Mouse (Mus musculus) erythroblast, embryonic 14.5 days (primary cell): ENCODE measurements at regions not wholly inside any gene's neighbourhood (a gene's known extent, or its start where the extent isn't known, plus 50 kb on each side); places are given as distances from the start of the nearest gene placed in this dataset.

Experiments used
- H3K27me3 ChIP-seq: 2 replicates; pipeline ENCODE4 v1.6.1; 2012; ENCODE audit warnings: inconsistent platforms; ENCODE audit not compliant: control insufficient read depth
- H3K36me3 ChIP-seq: 2 replicates; pipeline ENCODE4 v1.6.1; 2012; ENCODE audit warnings: mild to moderate bottlenecking, inconsistent platforms; ENCODE audit not compliant: control insufficient read depth
- H3K4me1 ChIP-seq: 2 replicates; pipeline ENCODE4 v1.6.1; 2012; ENCODE audit warnings: inconsistent platforms; ENCODE audit not compliant: control insufficient read depth
- H3K4me3 ChIP-seq: replicated peaks from 2 replicates; pipeline ENCODE3; 2012; ENCODE audit warnings: moderate library complexity, mild to moderate bottlenecking, inconsistent platforms
- H3K9me3 ChIP-seq: 2 replicates; pipeline ENCODE4 v1.6.1; 2012; ENCODE audit warnings: low read length, inconsistent platforms, mixed read lengths; ENCODE audit not compliant: control insufficient read depth
- GATA1 ChIP-seq: IDR thresholded peaks from 2 replicates; pipeline ENCODE4 v1.6.1; 2012; ENCODE audit warnings: low read length, inconsistent platforms, mixed read lengths
- TAL1 ChIP-seq: IDR thresholded peaks from 3 replicates; pipeline ENCODE4 v1.6.1; 2012; ENCODE audit warnings: low read length, inconsistent platforms, mixed read lengths

GRCm38 (mm10) chr3:131789177-131789576 is 224.6 kb downstream of the Papss1 start:
- H3K4me1 ChIP-seq: no peaks in the 10 kb centered on the region
- H3K27me3 ChIP-seq: no peaks in the 10 kb centered on the region
- TF ChIP-seq GATA1 (no peak), TAL1 (no peak)
- no peak overlapping the region for H3K4me3 ChIP-seq
- H3K9me3 ChIP-seq: no peaks in the 10 kb centered on the region
- no peaks in the 10 kb centered on the region for H3K36me3 ChIP-seq

GRCm38 (mm10) chr3:131794056-131794455 is 229.5 kb downstream of the Papss1 start:
- Histone ChIP-seq H3K9me3 (peaks cover 3% of the 10 kb centered on the region; the same call in 1 of the 2 replicates), H3K27me3 (no peaks in the 10 kb centered on the region), H3K4me1 (no peaks in the 10 kb centered on the region), H3K36me3 (no peaks in the 10 kb centered on the region), H3K4me3 (no peak overlapping the region)
- no peak for TF ChIP-seq GATA1
- TF ChIP-seq TAL1: no peak

GRCm38 (mm10) chr3:131795108-131796005 is 230.8 kb downstream of the Papss1 start:
- no peaks in the 10 kb centered on the region for H3K27me3 ChIP-seq
- no peaks in the 10 kb centered on the region for H3K36me3 ChIP-seq
- TF ChIP-seq TAL1 (no peak), GATA1 (no peak)
- peaks cover 3% of the 10 kb centered on the region; the same call in 1 of the 2 replicates for H3K9me3 ChIP-seq
- H3K4me1 ChIP-seq: no peaks in the 10 kb centered on the region
- no peak overlapping the region for H3K4me3 ChIP-seq

GRCm38 (mm10) chr3:131799774-131800173 is 235.2 kb downstream of the Papss1 start:
- TF ChIP-seq GATA1 (no peak), TAL1 (no peak)

GRCm38 (mm10) chr3:131801551-131801950 is 237.0 kb downstream of the Papss1 start:
- Histone ChIP-seq H3K36me3 (no peaks in the 10 kb centered on the region), H3K4me1 (no peaks in the 10 kb centered on the region), H3K27me3 (no peaks in the 10 kb centered on the region), H3K4me3 (no peak overlapping the region), H3K9me3 (no peaks in the 10 kb centered on the region)
- TF ChIP-seq TAL1: no peak
- TF ChIP-seq GATA1: no peak

More at GRCm38 (mm10) chr3:131799774-131800173, 235.2 kb downstream of the Papss1 start:
- no peaks in the 10 kb centered on the region for H3K36me3 ChIP-seq
- H3K9me3 ChIP-seq: no peaks in the 10 kb centered on the region
- no peaks in the 10 kb centered on the region for H3K27me3 ChIP-seq
- H3K4me1 ChIP-seq: no peaks in the 10 kb centered on the region
- H3K4me3 ChIP-seq: no peak overlapping the region

GRCm38 (mm10) chr3:131802841-131803240 is 238.3 kb downstream of the Papss1 start:
- TF ChIP-seq GATA1 (no peak), TAL1 (no peak)
- no peaks in the 10 kb centered on the region for H3K27me3 ChIP-seq
- peaks cover 3% of the 10 kb centered on the region; the same call in 1 of the 2 replicates for H3K9me3 ChIP-seq
- H3K36me3 ChIP-seq: no peaks in the 10 kb centered on the region
- no peaks in the 10 kb centered on the region for H3K4me1 ChIP-seq
- H3K4me3 ChIP-seq: no peak overlapping the region

GRCm38 (mm10) chr3:131808127-131808526 is 243.6 kb downstream of the Papss1 start:
- no peaks in the 10 kb centered on the region for H3K36me3 ChIP-seq
- TF ChIP-seq TAL1 (no peak), GATA1 (no peak)
- no peaks in the 10 kb centered on the region for H3K27me3 ChIP-seq
- peaks cover 6% of the 10 kb centered on the region for H3K9me3 ChIP-seq
- H3K4me3 ChIP-seq: no peak overlapping the region
- no peaks in the 10 kb centered on the region for H3K4me1 ChIP-seq

- TF ChIP-seq GATA1: no peak
- no peak for TF ChIP-seq TAL1
Measured at GRCm38 (mm10) chr3:131812968-131813367, 248.4 kb downstream of the Papss1 start.

GRCm38 (mm10) chr3:131818806-131819205 is 254.2 kb downstream of the Papss1 start:
- Histone ChIP-seq H3K4me1 (no peaks in the 10 kb centered on the region), H3K9me3 (no peaks in the 10 kb centered on the region), H3K4me3 (no peak overlapping the region), H3K36me3 (no peaks in the 10 kb centered on the region), H3K27me3 (no peaks in the 10 kb centered on the region)
- no peak for TF ChIP-seq TAL1
- TF ChIP-seq GATA1: no peak

More at GRCm38 (mm10) chr3:131812968-131813367, 248.4 kb downstream of the Papss1 start:
- Histone ChIP-seq H3K27me3 (no peaks in the 10 kb centered on the region), H3K4me1 (no peaks in the 10 kb centered on the region), H3K4me3 (no peak overlapping the region), H3K9me3 (peaks cover 3% of the 10 kb centered on the region), H3K36me3 (no peaks in the 10 kb centered on the region)

GRCm38 (mm10) chr3:131857442-131857841 is 227.7 kb upstream of the Dkk2 start:
- no peak for TF ChIP-seq GATA1
- TF ChIP-seq TAL1: no peak
- Histone ChIP-seq H3K9me3 (no peaks in the 10 kb centered on the region), H3K36me3 (no peaks in the 10 kb centered on the region), H3K4me3 (no peak overlapping the region), H3K27me3 (no peaks in the 10 kb centered on the region), H3K4me1 (no peaks in the 10 kb centered on the region)
